Mouse (Mus musculus) kidney, adult 2 months (tissue): ENCODE data around the gene Alb.

Experiments
- CTCF ChIP-seq: fragments of 200-500 bp; conservative IDR thresholded peaks from 2 replicates; pipeline ENCODE4 v1.5.1; 2011; ENCODE audit warnings: low read depth, mild to moderate bottlenecking, control low read depth, low read length, moderate library complexity, mixed read lengths; ENCODE audit not compliant: insufficient read depth, insufficient read length
- POLR2A ChIP-seq: fragments of 200-500 bp; IDR thresholded peaks from one replicate; pipeline ENCODE4 v1.6.1; 2011; ENCODE audit warnings: low read depth, low read length, control low read depth

- no peak for TF ChIP-seq POLR2A
- no peak for TF ChIP-seq CTCF
Measured at GRCm38 (mm10) chr5:90507411-90507949, 46.8 kb downstream of the Alb start.
